Mouse (Mus musculus) left cerebral cortex, postnatal 36 days (tissue): ENCODE results near the gene Trip12. TPM values are rescaled to one million over a fixed set of nuclear protein-coding genes. Genes with fewer than 3 reads are reported as not detected.

Experiments used
- DNase-seq, 2 experiments: peaks; one replicate each; pipeline ENCODE4 v3.0.0; 2021 to 2022; ENCODE audit warnings: low spot score in 2 of 2, mixed read lengths in 1 of 2
- intact Hi-C: fragments of 180-260 bp; cut with DNase I; formaldehyde crosslinking; loops from one replicate; pipeline ENCODE4 v1.15.1; 2025
- total RNA-seq, 2 experiments: library from RNA; stranded (reverse); gene quantifications; 2 replicates each; pipeline ENCODE4 v1.2.3; 2021

Gene Trip12
- 100 to 1,000 TPM; 174 to 220 TPM for total RNA-seq

- intact Hi-C loops: no loop called here
- no peak for DNase-seq
These were observed at the start of gene Trip12 for GRCm38 (mm10) chr1:84840018-84840664. Gene Trip12 (minus strand): TSS chr1:84840516.

GRCm38 (mm10) chr1:84890005-84890393 lies 49.7 kb upstream of the Trip12 start:
- intact Hi-C loops: no loop called here
- DNase-seq: no peak

GRCm38 (mm10) chr1:84889330-84890004 lies 49.2 kb upstream of the Trip12 start:
- DNase-seq: no peak
- intact Hi-C loops: no loop called here

DNA sequence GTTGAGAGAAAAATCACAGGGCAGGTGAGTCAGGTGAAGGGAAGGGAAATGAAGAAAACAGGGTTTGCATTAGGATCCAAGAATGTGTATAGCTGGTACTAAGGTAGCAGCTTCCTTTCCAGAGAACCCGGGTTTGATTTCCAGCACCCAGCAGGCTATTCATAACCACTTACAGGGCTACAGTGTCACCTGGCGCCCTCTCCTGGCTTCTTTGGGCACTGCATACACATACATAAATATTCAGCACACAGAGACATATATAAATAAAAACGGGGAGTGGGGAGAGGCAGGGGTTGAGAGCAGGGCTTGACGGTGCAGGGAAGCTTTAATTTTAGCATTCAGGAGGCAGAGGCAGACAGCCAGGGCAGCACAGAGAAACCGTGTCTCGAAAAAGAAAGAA lies 45.6 kb upstream of the Trip12 start:
- intact Hi-C loops: no loop called here
- no peak for DNase-seq

GRCm38 (mm10) chr1:84885174-84885573 lies 44.9 kb upstream of the Trip12 start:
- intact Hi-C loops: no loop called here
- no peak for DNase-seq

DNA sequence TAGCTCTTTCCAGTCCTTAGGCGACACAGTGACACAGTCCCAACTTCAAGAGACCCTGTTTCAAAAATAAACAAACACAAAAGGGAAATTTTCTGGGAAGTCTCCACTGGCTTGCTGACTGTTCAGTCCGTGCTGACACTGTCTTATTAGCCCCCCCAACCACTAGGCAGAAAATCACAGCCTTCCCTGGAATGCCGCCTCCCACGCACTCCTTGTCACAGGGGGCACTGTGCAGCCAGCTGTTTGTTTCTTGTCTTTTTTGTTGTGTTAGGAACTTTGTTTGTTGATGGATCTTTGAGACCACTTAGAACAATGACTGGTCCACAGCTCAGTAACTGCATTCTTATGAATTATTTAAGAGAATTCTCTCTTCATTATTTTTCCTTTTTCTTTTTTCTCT lies 43.6 kb upstream of the Trip12 start:
- intact Hi-C loops: no loop called here
- no peak for DNase-seq

- intact Hi-C loops: no loop called here
- no peak for DNase-seq
These were observed 42.6 kb upstream of the Trip12 start for GRCm38 (mm10) chr1:84882937-84883336.

DNA sequence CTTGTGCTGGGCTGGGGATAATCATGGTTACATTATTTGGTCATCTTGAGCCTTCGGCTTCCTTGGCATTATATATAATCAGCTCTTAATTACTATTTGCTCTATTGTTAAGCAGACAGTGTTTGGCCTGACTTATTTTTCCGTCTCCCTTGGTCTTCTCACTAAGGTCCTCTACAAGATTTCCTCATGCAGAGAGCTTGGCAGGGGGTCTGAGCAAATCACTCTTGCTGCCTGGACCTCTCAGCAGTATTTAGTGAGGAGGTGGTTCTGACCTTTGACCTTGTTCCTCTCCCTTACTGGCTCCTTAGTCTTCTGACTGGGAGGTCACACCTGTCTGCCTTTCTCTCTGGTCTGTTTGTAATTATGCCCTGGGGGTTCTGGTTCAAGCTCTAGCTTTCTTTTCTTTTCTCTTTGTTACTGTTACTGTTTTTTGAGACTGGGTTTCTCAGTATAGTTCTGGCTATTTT lies 41.8 kb upstream of the Trip12 start:
- intact Hi-C loops: no loop called here
- no peak for DNase-seq

- intact Hi-C loops: no loop called here
- peak; percentile 14 to 16 for DNase-seq
These were observed 41.1 kb upstream of the Trip12 start for GRCm38 (mm10) chr1:84881248-84882065.

DNA sequence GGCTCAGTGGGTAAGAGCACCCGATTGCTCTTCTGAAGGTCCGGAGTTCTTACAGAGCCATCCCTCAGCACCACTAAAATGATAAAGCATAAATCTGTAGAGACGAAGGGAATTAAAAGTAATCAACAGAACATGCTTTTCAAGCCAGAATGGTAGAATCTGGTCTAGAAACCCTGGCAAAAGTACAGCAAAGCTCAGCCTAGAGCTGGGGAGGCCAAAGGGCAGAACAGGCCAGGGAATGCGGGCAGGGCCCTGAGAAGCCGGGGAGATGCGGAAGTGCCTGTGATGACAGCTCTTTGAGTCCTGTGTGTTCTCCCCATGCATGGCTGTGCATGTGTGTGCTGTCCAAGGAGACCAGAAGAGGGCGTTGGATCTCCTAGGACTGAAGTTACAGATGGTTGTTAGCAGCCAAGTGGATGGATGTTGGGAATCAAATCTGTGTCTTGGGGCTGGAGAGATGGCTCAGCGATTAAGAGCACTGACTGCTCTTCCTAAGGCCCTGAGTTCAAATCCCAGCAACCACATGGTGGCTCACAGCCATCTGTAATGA lies 39.3 kb upstream of the Trip12 start:
- intact Hi-C loops: no loop called here
- no peak for DNase-seq

GRCm38 (mm10) chr1:84877590-84877989 lies 37.3 kb upstream of the Trip12 start:
- intact Hi-C loops: no loop called here
- no peak for DNase-seq

GRCm38 (mm10) chr1:84872939-84873338 lies 32.6 kb upstream of the Trip12 start:
- DNase-seq: no peak
- intact Hi-C loops: no loop called here

DNA sequence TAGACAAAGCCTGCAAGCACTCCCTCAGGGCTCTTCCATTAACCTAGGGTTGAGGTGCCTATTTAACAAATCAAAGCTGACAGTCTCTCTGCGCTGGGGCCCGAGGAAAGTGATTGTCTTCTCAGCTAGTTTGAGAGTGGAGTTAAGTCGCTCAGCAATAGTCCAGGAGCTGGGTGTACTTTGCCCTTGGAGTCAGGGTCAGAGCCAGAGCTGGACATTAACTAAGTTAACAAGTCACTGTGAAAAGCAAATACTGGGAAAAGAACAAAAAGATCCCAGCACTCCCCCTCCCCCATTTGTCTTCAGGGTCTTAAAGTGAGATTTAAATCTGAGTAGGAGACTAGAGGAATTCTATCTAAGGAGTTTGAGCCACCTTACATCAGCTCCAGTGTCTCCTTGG lies 31.8 kb upstream of the Trip12 start:
- intact Hi-C loops: no loop called here
- DNase-seq: no peak

- no peak for DNase-seq
- intact Hi-C loops: no loop called here
These were observed 30.8 kb upstream of the Trip12 start for GRCm38 (mm10) chr1:84871131-84871530.

DNA sequence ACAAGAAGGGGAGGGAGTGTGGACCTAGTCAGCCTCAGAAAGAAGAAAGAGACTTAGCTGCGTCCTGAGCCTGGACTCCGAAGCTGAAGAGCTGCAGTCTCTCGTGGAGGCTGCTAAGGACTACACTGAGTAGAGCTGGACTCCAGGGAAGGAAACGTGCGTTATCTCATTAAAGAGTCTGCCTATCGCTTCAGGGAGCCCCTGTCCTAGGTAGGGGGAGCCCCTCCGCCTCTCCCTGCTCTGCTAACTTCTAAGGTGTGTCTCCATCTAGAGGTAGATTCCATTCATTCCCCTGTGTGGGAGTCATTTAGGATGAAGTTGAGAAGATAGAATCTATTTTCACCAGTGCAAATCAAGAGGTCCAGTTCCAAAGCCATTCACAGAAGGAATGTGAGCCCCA lies 29.2 kb upstream of the Trip12 start:
- no peak for DNase-seq
- intact Hi-C loops: no loop called here

GRCm38 (mm10) chr1:84868841-84869240 lies 28.5 kb upstream of the Trip12 start:
- intact Hi-C loops: no loop called here
- DNase-seq: no peak

DNA sequence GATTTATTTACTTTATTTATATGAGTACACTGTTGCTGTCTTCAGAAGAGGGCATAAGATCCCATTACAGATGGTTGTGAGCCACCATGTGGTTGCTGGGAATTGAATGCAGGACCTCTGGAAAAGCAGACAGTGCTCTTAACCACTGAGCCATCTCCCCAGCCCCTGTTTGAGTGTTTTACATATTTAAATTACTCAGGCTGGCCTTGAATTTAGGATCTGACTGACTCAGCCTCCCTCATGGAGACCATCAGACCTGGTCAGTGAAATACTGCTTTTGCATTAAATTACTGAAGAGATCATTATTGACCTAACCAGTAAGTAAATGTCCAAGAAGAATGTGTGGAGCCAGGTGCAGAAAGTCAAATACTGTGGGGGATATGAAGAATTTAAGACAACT lies 28.0 kb upstream of the Trip12 start:
- DNase-seq: no peak
- intact Hi-C loops: no loop called here

DNA sequence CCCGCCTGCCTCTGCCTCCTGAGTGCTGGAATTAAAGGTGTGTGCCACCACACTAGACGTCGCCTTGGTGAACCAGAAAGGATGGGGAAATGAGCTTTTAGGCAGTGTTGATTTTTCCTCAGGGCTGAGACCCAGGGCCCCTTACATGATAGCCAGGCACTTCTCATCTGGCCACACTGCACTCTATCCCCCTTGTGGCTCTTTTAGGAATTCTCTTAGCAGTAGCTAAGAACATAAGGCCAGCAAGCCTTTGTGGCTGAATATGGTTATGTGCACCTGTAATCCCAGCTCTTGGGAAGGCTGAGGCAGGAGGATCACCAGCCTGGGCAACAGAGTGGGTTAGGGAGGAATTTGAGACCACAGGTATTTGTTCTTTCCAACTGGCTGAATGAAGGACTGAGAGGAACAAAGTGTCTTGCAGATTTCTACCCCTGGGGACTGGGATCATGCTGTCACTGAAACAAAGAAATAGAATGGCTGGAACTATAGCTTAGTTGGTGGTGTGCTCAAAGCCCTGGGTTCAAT lies 26.5 kb upstream of the Trip12 start:
- no peak for DNase-seq
- intact Hi-C loops: no loop called here

DNA sequence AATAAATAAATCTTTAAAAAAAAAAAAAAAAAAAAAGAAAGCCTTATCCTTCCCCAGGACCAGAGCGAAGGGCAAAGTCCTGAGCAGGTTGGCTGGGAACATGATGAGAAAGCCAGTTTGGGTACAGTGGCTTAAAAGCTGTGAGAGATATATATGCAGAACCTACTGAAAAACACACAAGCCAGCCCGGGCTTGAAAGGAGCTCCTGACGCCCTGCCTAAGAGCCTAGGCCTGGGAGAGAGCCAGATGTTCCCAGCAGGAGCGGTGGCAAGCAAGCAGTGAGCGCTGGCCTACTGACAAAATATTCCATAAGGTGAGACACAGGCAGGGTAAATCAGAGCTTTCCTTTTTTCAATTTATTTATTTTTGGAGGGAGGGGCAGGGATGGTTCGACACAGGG lies 25.9 kb upstream of the Trip12 start:
- intact Hi-C loops: no loop called here
- DNase-seq: no peak

DNA sequence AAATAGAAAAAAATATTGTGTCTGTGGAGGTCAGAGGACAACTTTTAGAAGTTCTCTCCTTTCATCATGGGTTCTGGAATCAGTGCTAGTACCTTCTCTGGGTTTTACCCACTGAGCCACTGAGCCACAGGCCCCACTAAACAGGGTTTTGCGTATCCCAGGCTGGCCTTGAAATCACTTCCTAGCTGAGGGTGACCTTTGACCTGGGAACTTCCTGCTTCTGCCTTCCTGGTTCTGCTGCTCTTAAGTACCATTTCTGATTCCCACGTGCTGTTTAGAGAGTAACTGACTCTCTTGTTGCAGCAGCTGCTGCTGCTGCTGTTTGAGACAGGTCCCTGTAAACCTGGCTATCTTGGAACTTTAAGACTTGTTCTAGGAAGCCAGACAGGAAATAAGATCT lies 24.3 kb upstream of the Trip12 start:
- intact Hi-C loops: no loop called here
- no peak for DNase-seq
